Mouse (Mus musculus): ENCODE measurements around the gene Mrps7.

DNA sequence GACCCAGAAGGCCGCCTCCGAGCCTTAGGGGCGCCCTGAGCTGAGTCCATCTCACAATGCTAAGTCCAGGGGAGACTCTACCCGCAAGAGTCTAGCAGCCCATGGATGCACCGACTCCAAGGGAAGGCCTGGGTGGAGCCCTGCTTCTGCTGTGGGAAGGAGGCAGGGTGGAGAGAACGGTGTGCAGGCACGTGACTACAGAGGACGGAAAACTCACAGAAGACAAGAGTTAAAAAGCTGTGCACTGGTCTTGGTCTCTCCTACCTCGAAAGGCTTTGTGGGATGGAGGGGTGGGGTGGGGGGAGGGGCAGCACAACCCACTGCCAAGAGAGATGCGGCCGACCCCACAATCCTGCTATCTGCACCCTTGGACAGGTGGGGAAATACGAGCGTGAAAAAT is 40.6 kb downstream of the Mrps7 start:
- TF ChIP-seq CTCF (conservative IDR thresholded peaks at IDR 0.05; ENCODE audit: insufficient read depth, insufficient read length, low read depth, low read length) (no peak), POLR2A (IDR thresholded peaks at IDR 0.05; ENCODE audit: low read depth, low read length) (no peak)

Data from kidney, adult 2 months (tissue).